Mouse (Mus musculus) brain, embryonic 14.5 days (tissue): ENCODE measurements around the gene Gm10024.

ENCODE experiments used
- CTCF ChIP-seq: fragments of 200-500 bp; IDR thresholded peaks from 2 replicates; pipeline ENCODE4 v1.5.1; 2012; ENCODE audit warnings: inconsistent platforms, mild to moderate bottlenecking, moderate library complexity, borderline replicate concordance; ENCODE audit not compliant: insufficient read depth, insufficient read length; ENCODE audit errors: extremely low read depth
- POLR2A ChIP-seq: fragments of 200-500 bp; IDR thresholded peaks from 2 replicates; pipeline ENCODE4 v1.6.1; 2012; ENCODE audit warnings: mild to moderate bottlenecking, inconsistent platforms, borderline replicate concordance; ENCODE audit not compliant: poor library complexity, insufficient read depth, insufficient read length, severe bottlenecking; ENCODE audit errors: extremely low read depth

GRCm38 (mm10) chr10:77667402-77667801 lies 43.9 kb upstream of the Gm10024 start:
- TF ChIP-seq CTCF, result no peak
- TF ChIP-seq POLR2A, result no peak
